Mouse (Mus musculus) megakaryocyte-erythroid progenitor cell, adult 5-6 weeks (primary cell): ENCODE measurements around the gene 4921509C19Rik. TPM values are rescaled to one million over a fixed set of nuclear protein-coding genes. Genes with fewer than 3 reads are reported as not detected.
A peak's percentile ranks its signal among the peaks of the same experiment; 100 is the strongest.
"Not testable (repeated sequence)": the region's sequence is repeated elsewhere in the genome, so short reads cannot be mapped to it uniquely, and the experiment has no call there.

ENCODE experiments used
- ATAC-seq: replicated peaks from 2 replicates; pipeline ENCODE4 v1.8.0; 2016; ENCODE audit warnings: mild to moderate bottlenecking, inconsistent platforms; ENCODE audit not compliant: severe bottlenecking, poor library complexity, low FRiP score, low TSS enrichment
- total RNA-seq, 2 experiments: library from RNA; stranded (forward) in 1 of 2; stranded (reverse) in 1 of 2; fragments of 200-1000, 215-1000 nt in 1 of 2; fragments of >200 nt in 1 of 2; fragmentation: Nextera tagmentation in 1 of 2; gene quantifications; 2 replicates each; pipeline ENCODE4 v1.2.3; 2014 to 2017

The 4921509C19Rik gene
- total RNA-seq (2014; fragmentation: Nextera tagmentation) (not detected in 2 replicates), total RNA-seq (2017) (not detected in 2 replicates)

DNA sequence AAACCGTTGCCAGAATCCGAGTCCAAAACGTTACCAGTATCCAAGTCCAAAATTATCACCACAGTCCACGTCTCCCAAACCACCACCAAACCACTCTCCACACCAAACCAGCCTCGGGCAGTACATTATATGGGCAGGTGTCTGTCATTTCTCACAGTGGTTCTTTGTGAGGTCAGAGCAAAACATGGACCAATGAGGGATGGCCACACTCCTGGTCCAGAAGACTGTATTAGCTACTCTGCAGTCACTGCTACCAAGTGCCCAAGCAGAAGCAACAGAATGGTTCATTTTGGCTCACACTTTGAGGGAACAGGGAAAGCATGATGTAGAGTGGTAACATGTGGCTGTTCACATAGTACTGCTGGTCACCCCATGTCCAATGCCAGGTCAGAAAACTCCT lies at the start of gene 4921509C19Rik:
Gene 4921509C19Rik, minus strand, starts transcription at position 101 of the 400 bp plus-strand sequence.
- not testable (repeated sequence) for ATAC-seq

- ATAC-seq: no peak
Measured at GRCm38 (mm10) chr2:151525520-151525919, 49.6 kb upstream of the 4921509C19Rik start.

DNA sequence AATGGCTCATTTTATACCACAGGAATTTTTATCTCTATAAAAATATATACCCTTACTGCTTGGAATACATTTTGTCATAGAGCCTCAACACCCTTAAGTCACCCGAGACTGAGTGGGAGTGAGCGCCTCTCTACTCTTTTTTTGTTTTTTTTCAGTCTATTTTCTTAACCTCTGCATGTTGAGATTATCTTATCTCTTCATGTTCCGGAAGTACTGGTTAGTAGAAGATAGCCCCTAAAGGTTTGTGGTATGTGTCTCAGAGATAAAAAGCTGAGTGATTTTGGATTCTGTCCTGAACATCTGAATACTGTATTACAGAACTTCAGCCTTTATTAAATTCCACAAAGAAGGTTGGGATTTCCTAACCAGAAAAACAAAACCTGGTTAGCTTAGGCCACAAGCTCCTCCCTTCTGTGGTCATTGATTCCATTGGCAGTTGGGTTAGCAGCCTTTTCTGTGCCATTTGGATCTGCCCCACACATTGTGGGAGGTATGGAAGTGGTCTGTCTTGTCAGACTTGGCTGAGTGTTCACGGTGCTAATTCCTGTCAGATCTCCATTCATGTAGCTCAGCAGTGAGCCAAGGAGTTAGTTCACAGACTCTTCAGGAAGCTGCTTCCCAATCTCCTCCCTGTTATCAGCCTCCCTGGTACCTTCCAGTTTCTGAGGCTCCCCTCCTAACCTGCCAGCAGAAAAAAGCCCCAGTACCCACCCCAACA lies 48.5 kb upstream of the 4921509C19Rik start:
- ATAC-seq: peak; percentile 77

DNA sequence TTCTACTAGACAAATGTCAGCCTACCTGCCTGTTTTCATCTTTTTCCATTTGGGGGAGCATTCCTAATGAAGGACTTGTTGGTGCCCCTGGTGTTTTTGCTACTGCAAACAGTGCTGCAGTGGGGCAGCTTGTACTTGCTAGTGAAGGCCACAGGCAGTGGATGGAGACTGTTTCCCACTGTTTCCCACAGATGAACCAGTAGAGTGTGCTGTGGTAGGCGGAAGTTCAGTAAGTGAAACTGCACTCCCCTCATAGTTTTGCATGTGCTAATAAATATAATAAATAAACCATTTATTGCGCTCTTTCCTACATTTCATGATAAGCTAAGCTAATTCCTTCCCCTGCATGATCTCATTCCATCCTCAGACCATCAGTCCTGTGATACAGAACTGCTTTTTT lies 43.0 kb upstream of the 4921509C19Rik start:
- no peak for ATAC-seq

GRCm38 (mm10) chr2:151513525-151514285 lies 37.8 kb upstream of the 4921509C19Rik start:
- ATAC-seq: no peak

DNA sequence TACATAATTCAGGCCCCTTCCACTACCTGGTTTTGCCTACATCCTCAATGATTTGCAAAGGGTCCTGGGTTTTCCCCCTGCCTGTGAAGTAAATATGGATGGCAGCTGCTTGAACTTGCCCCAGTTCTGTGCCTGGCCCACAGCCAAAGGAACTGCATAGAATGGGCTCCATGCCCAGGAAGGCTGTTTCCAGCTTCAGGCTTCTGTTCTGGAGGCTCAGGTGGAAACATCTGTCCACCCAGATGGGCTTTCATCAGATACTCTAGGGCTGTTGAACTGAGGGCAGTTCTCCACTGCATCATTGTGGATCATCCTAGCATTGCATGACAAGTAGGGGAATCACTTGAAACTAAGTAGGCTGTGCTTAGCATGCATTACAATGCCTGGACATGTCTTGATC lies 36.2 kb upstream of the 4921509C19Rik start:
- ATAC-seq: peak; percentile 88

DNA sequence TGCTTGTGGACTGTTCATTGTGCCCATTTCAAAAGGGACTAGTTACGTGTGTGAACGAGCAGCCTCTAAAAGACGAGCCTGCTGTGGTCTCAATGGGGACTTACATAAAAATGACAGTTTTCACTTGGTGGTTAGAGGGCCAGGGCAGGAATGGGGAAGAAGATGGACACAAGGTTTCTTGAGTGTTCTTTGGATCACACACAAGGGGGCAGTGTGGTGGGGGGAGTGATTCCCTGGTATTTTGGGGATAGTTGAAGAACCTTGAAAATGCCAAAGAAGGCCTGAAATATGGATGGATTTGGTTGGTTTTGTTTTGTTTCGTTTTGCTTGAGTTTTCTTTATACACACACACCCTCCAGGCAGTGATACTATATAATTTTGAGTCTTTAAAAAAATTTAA lies 28.3 kb upstream of the 4921509C19Rik start:
- ATAC-seq: no peak

GRCm38 (mm10) chr2:151500442-151501007 lies 24.6 kb upstream of the 4921509C19Rik start:
- ATAC-seq: peak; percentile 90

GRCm38 (mm10) chr2:151498358-151498757 lies 22.4 kb upstream of the 4921509C19Rik start:
- ATAC-seq: no peak

- ATAC-seq: peak; percentile 97
Measured at GRCm38 (mm10) chr2:151494035-151494803, 18.3 kb upstream of the 4921509C19Rik start, which contains the start of gene Nsfl1c. Gene Nsfl1c, plus strand, starts transcription at chr2:151494182.

DNA sequence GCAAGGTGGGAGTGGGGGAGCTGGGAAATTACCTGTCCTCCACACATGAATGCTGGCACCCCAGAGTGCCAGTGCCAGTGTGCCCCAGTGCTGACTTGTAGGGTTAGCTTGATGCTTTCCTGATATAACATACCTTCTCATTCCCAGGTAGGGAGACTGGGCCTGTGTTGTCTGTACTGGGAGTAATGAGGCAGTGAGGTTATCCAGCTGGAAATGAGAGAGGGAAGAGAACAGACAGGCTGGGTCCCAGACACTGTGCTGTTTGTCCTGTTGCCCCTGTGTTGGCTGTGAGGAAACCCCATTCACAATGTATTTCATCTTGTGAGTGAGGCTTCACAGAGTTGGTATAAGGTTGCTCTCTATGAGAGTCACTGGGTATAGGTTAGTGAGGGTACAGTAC lies 10.5 kb upstream of the 4921509C19Rik start:
- ATAC-seq: no peak

GRCm38 (mm10) chr2:151434971-151435370 lies 41.0 kb downstream of the 4921509C19Rik start:
- ATAC-seq: not testable (repeated sequence)

- not testable (repeated sequence) for ATAC-seq
Measured at GRCm38 (mm10) chr2:151434203-151434602, 41.8 kb downstream of the 4921509C19Rik start.

Other genes starting within 250 kb of the 4921509C19Rik start
- 92.8 and 115 TPM in 2 replicates for gene Nsfl1c, start 18.0 kb upstream of the 4921509C19Rik start, total RNA-seq (2014; fragmentation: Nextera tagmentation)
- gene Nsfl1c, start 18.0 kb upstream of the 4921509C19Rik start, total RNA-seq (2017): 149 and 154 TPM in 2 replicates
- 5.5 and 17.9 TPM in 2 replicates for gene Fkbp1a, start 66.3 kb upstream of the 4921509C19Rik start, total RNA-seq (2014; fragmentation: Nextera tagmentation)
- 5.7 and 6.8 TPM in 2 replicates for gene Fkbp1a, start 66.3 kb upstream of the 4921509C19Rik start, total RNA-seq (2017)
- not detected in 2 replicates for gene Sdcbp2, start 96.5 kb upstream of the 4921509C19Rik start, total RNA-seq (2014; fragmentation: Nextera tagmentation)
- gene Sdcbp2, start 96.5 kb upstream of the 4921509C19Rik start, total RNA-seq (2017): not detected in 2 replicates
- gene Snph, start 156.4 kb upstream of the 4921509C19Rik start, total RNA-seq (2014; fragmentation: Nextera tagmentation): not detected in 2 replicates
- gene Snph, start 156.4 kb upstream of the 4921509C19Rik start, total RNA-seq (2017): not detected in 2 replicates
- not detected in 2 replicates for gene Rad21l, start 192.4 kb upstream of the 4921509C19Rik start, total RNA-seq (2014; fragmentation: Nextera tagmentation)
- gene Rad21l, start 192.4 kb upstream of the 4921509C19Rik start, total RNA-seq (2017): not detected in 2 replicates
- not detected in 2 replicates for gene Tmem74b, start 225.9 kb upstream of the 4921509C19Rik start, total RNA-seq (2014; fragmentation: Nextera tagmentation)
- gene Tmem74b, start 225.9 kb upstream of the 4921509C19Rik start, total RNA-seq (2017): not detected in 2 replicates